Comparison of ENCODE assay signal across 29 mouse cellular contexts in genomic region chr8:112557376-112557775, GRCm38 (mm10). TPM values are rescaled to one million over a fixed set of nuclear protein-coding genes. Genes with fewer than 3 reads are reported as not detected.
A peak's percentile ranks its signal among the peaks of the same experiment; 100 is the strongest.
DNase-seq lines count a peak whose midpoint lies in the region; ATAC-seq and TF ChIP-seq lines count a peak whose summit lies in the region.
"Had no signal": no experiment of that assay in that cellular context is flagged by ENCODE, and none has a peak within 500 bp of the region (broad histone marks: within the 10 kb centered on the region; RNA-seq: fewer than 3 reads in every experiment).

No protein-coding gene starts in this region.

- TF ChIP-seq CTCF in hindbrain, postnatal 0 days (IDR thresholded peaks at IDR 0.05; ENCODE audit: low read depth), result no peak

- peak; percentile 57 for DNase-seq in hindbrain, postnatal 0 days (ENCODE audit: low spot score)
- DNase-seq in hindbrain, embryonic 11.5 days (ENCODE audit: low spot score), result no peak
- DNase-seq in cerebellum, adult 11 months, result peak; percentile 25
- peak; percentile 64 for DNase-seq in cerebellum, adult 9-11 months
- DNase-seq in kidney, postnatal 25 days, result no peak
- DNase-seq in lung, postnatal 14 days, result no peak
- DNase-seq: adrenal gland, postnatal 10 days; gastrocnemius, postnatal 25 days; heart, adult 11 months; kidney, adult 8-10 months; lung, postnatal 4 days; midbrain, embryonic 14.5 days; retina, postnatal 1 day; right cerebral cortex, postnatal 25 days; thymus, postnatal 25 days had no signal

- no peak overlapping the region for H3K4me2 ChIP-seq in hindbrain, postnatal 0 days (ENCODE audit: low read depth, low read length)
- no peak overlapping the region for H3K4me2 ChIP-seq in hindbrain, embryonic 11.5 days (replicated peaks; ENCODE audit: low read depth, low read length)
- H3K4me2 ChIP-seq: heart, embryonic 15.5 days; hindbrain, embryonic 12.5 days; limb, embryonic 13.5 days; liver, embryonic 11.5 days; neural tube, embryonic 15.5 days; stomach, embryonic 15.5 days had no signal

- H3K36me3 ChIP-seq in hindbrain, postnatal 0 days (ENCODE audit: insufficient read depth, low read length), result no peaks in the 10 kb centered on the region
- H3K36me3 ChIP-seq in hindbrain, embryonic 11.5 days (ENCODE audit: control insufficient read depth, insufficient read depth, low read length), result no peaks in the 10 kb centered on the region
- H3K36me3 ChIP-seq: heart, embryonic 10.5 days; heart, embryonic 15.5 days; hindbrain, embryonic 12.5 days; limb, embryonic 13.5 days; neural tube, embryonic 15.5 days; stomach, embryonic 15.5 days had no signal

- no peaks in the 10 kb centered on the region for H3K27me3 ChIP-seq in hindbrain, postnatal 0 days (ENCODE audit: insufficient read depth, low read length)
- no peaks in the 10 kb centered on the region for H3K27me3 ChIP-seq in hindbrain, embryonic 11.5 days (ENCODE audit: control insufficient read depth, insufficient read depth, low read length)
- H3K27me3 ChIP-seq: heart, embryonic 15.5 days; hindbrain, embryonic 12.5 days; limb, embryonic 13.5 days; neural tube, embryonic 15.5 days; Patski; stomach, embryonic 15.5 days had no signal

- no peak for ATAC-seq in hindbrain, postnatal 0 days
- no peak for ATAC-seq in hindbrain, embryonic 11.5 days (ENCODE audit: low FRiP score)
- no peak for ATAC-seq in monocyte, adult 5-6 weeks (replicated peaks; ENCODE audit: insufficient number of reproducible peaks, low FRiP score, low TSS enrichment, poor library complexity, severe bottlenecking)
- ATAC-seq: intestine, embryonic 16.5 days; Patski had no signal

- H3K9ac ChIP-seq in hindbrain, postnatal 0 days (replicated peaks; ENCODE audit: low read length), result no peak overlapping the region
- no peak overlapping the region for H3K9ac ChIP-seq in hindbrain, embryonic 11.5 days (ENCODE audit: low read depth, low read length)
- H3K9ac ChIP-seq: heart, embryonic 15.5 days; hindbrain, embryonic 12.5 days; limb, embryonic 13.5 days; neural tube, embryonic 15.5 days; stomach, embryonic 15.5 days had no signal

- H3K27ac ChIP-seq in hindbrain, postnatal 0 days, result no peak overlapping the region
- no peak overlapping the region for H3K27ac ChIP-seq in hindbrain, embryonic 11.5 days (ENCODE audit: low read depth, low read length)
- H3K27ac ChIP-seq: heart, embryonic 10.5 days; heart, embryonic 15.5 days; hindbrain, embryonic 12.5 days; kidney, postnatal 0 days; limb, embryonic 13.5 days; neural tube, embryonic 15.5 days; stomach, embryonic 15.5 days had no signal

- no peak overlapping the region for H3K4me3 ChIP-seq in hindbrain, postnatal 0 days (ENCODE audit: low read length)
- H3K4me3 ChIP-seq in hindbrain, embryonic 11.5 days (ENCODE audit: low read depth, low read length), result no peak overlapping the region
- H3K4me3 ChIP-seq: erythroblast, embryonic 14.5 days; heart, embryonic 10.5 days; heart, embryonic 15.5 days; hindbrain, embryonic 12.5 days; limb, embryonic 13.5 days; neural tube, embryonic 15.5 days; stomach, embryonic 15.5 days had no signal

- 32% methylated on average over 4 of the region's 4 CpGs for WGBS in hindbrain, postnatal 0 days
- 63% methylated on average over 4 of the region's 4 CpGs for WGBS in hindbrain, embryonic 11.5 days

- no peaks in the 10 kb centered on the region for H3K4me1 ChIP-seq in hindbrain, postnatal 0 days (ENCODE audit: insufficient read depth, low read length)
- H3K4me1 ChIP-seq in hindbrain, embryonic 11.5 days (replicated peaks; ENCODE audit: control insufficient read depth, insufficient read depth, low read length), result no peaks in the 10 kb centered on the region
- H3K4me1 ChIP-seq: heart, embryonic 10.5 days; heart, embryonic 15.5 days; hindbrain, embryonic 12.5 days; limb, embryonic 13.5 days; neural tube, embryonic 15.5 days; stomach, embryonic 15.5 days had no signal

- no peaks in the 10 kb centered on the region for H3K9me3 ChIP-seq in hindbrain, postnatal 0 days (ENCODE audit: low read length)
- H3K9me3 ChIP-seq in hindbrain, embryonic 11.5 days (ENCODE audit: control insufficient read depth, low read length), result no peaks in the 10 kb centered on the region
- H3K9me3 ChIP-seq: heart, embryonic 10.5 days; heart, embryonic 15.5 days; hindbrain, embryonic 12.5 days; limb, embryonic 13.5 days; neural tube, embryonic 15.5 days; stomach, embryonic 15.5 days had no signal

RNA-seq across cellular contexts. Expression of gene Cntnap4, which starts 12.5 kb away (rescaled TPM):
- 37.8 and 43.0 TPM in 2 replicates for total RNA-seq in hindbrain, postnatal 0 days (2014; rRNA removed)
- 15.8 and 16.6 TPM in 2 replicates for polyA plus RNA-seq in hindbrain, postnatal 0 days (2015; fragmentation: Nextera tagmentation; extraction: Ambion mirVana)
- polyA plus RNA-seq in hindbrain, embryonic 11.5 days (2014; fragmentation: Nextera tagmentation; extraction: Ambion mirVana), result 1.2 TPM in 2 replicates
- not detected in 3 replicates for total RNA-seq in monocyte, adult 5-6 weeks (2017)
- total RNA-seq: gastrocnemius, postnatal 25 days; MEL had no signal
- polyA plus RNA-seq: erythroblast, embryonic 14.5 days; liver, embryonic 16.5 days; Patski had no signal

Comparison
In these comparisons a context has a peak if more than half of its experiments do, and no peak if none do; other contexts are left out.
1. DNase-seq: peak in hindbrain, postnatal 0 days (single experiment), cerebellum, adult 11 months (single experiment) and cerebellum, adult 9-11 months (single experiment); none in hindbrain, embryonic 11.5 days (single experiment), kidney, postnatal 25 days (0 of 2) and lung, postnatal 14 days (single experiment).
2. RNA of gene Cntnap4, which starts 12.5 kb away (total RNA-seq): 37.8 to 43.0 TPM in hindbrain, postnatal 0 days; not detected in monocyte, adult 5-6 weeks; every median in the first group is over 10 times any median in the second.